Mouse (Mus musculus) MN1 (cell line): ENCODE measurements around the gene Mgst3.
A peak's percentile ranks its signal among the peaks of the same experiment; 100 is the strongest.

ENCODE experiments used
- DNase-seq: peaks from one replicate; pipeline ENCODE4 v3.0.0-alpha.2; 2016; ENCODE audit warnings: low spot score

Gene Mgst3

GRCm38 (mm10) chr1:167387796-167388195, 5.8 kb downstream of the Mgst3 start:
- DNase-seq = no peak

- no peak for DNase-seq
Observed at GRCm38 (mm10) chr1:167387310-167387709, 6.3 kb downstream of the Mgst3 start.

- DNase-seq = no peak
Observed at GRCm38 (mm10) chr1:167386466-167386865, 7.2 kb downstream of the Mgst3 start.

DNA sequence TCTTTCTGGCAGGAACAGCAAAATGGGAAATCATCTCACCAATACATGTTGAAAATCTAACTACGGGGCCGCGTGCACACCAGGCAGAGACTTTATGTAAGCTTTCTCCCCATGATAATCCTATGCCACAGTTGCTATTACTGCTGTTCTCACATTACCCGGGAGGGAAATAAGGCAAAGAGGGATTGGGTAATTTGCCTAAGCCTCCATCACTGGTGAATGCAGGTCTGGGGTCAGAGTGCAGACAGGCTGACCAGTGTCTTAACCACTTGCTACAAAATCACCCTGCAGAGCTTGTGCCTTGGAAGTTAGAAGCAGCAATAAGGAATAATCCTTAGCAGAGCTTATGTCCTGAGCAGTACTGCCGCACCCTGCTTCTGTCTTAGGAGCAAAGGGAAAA, 8.0 kb downstream of the Mgst3 start:
- no peak for DNase-seq

DNA sequence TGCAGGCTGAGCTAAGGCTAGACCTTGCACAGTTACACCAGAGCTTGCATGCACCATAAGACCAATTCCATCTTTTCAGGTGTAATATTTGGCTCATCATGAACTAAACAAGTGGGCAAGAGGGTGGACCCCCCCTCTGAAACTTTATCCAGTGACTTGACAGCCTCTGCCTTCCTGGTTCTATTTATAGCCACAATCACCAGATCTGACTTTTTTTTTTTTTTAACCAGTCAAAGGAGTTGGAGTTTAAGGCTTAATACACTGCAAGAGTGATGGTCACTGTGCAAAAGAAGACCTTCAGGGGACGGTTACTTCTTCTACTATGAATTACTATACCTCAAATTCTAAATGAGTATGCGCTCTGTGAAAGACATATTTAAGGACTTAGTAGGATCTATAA, 8.4 kb downstream of the Mgst3 start:
- DNase-seq = no peak

GRCm38 (mm10) chr1:167384156-167384555, 9.5 kb downstream of the Mgst3 start:
- no peak for DNase-seq

- no peak for DNase-seq
Observed at GRCm38 (mm10) chr1:167383178-167383577, 10.5 kb downstream of the Mgst3 start.

DNA sequence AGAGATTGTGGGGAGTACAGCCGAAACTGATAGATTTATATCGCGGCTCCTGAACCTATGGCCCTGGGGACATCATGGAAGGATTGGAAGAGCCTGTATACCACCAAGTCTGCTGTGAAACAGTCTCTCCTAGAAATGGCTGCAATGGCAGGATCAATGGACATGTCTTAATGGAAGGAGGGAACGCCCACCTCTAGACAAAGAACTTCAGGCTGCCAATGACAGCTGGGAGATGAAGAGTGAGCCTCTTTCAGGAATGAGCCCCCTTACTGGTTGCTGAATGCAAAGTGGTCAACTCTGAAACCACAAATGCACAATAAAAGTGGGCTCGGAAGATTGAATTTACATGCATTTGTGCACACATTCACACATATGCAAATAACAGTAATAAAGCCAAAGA, 10.9 kb downstream of the Mgst3 start:
- no peak for DNase-seq

DNA sequence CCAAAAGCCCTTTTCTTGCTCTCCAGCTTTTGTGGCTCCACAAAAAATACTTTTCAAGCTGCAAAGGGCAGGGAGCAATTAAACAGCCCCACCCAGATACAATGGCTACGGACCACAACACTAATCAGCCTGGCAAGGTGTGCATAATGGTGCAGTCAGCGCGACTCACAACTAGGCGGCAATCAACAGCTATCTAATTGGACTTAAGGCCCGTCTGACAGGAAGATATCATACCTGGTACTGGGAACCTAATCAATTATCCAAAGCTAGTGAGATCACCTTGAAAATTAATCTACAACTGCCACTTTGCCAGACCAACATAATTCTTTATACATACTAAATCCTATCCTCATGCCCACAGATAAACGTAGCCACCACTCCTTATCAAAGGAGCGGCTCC, 11.3 kb downstream of the Mgst3 start:
- no peak for DNase-seq

DNA sequence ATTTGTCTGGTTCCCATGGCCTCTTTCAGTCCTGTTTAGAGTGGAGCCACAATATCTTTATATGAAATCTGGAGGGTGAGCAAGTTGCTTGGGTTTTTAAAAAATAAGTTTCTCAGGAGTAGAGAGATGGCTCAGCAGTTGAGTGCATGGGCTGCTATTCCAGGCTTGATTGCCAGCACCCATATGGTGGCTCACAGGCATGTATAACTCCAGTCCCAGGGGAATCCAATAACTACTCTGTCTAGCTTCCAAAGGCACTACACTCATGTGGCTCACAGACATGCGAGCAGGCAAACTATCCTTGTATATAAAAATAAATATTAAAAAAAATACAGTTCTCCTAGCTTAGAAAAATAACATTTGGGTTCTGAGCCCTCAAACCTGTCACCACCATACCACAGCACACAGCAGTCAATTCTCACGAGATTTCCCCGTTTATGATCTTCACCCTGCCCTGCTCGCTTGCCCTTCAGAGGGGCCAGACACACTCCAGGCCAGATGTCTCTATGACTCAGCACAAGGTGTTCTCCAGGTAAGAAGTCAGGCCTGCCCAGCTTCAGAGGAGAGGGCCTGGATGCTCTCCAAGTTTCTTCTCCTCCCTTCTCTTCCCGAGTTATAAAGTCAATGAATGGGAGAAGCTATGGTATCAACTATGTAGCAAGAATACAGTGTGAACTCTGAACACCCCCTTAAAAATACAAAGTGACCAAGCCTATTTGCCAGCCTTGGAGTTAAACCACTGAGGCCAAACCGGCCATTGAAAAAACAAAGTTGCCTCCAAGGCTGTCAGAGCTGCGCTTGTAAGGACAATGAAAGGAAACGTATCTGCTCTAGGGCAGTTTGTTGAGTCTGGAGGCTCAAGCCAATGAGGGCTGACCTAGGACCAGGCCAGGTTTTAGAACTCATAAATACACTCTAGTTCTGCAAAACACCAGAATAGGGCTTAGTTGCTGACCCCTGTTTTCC, 12.3 kb downstream of the Mgst3 start:
- no peak for DNase-seq

- no peak for DNase-seq
Observed at GRCm38 (mm10) chr1:167380223-167380622, 13.4 kb downstream of the Mgst3 start.

DNA sequence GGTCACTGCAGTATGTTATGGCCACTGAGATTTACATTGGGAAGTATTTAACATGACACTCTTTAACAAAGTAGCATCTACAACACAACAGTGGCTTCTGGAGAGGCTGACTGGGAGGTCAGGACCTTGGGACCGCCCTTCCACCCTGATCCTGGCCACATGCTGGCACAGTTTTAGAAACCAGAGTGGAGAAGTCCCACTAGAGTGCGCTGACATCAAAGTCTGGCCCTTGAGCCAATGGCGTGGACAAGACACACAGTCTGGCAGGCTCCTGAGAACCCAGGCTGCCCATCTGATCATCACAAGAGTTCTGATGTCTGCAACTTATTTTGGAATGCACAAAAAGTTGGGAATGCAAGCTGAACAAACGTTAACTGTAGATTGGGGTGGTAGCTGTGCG, 13.9 kb downstream of the Mgst3 start:
- DNase-seq = no peak

GRCm38 (mm10) chr1:167378019-167378418, 15.6 kb downstream of the Mgst3 start:
- DNase-seq = no peak

- no peak for DNase-seq
Observed at GRCm38 (mm10) chr1:167374942-167375341, 18.7 kb downstream of the Mgst3 start.

GRCm38 (mm10) chr1:167374003-167374784, 19.4 kb downstream of the Mgst3 start:
- no peak for DNase-seq

DNA sequence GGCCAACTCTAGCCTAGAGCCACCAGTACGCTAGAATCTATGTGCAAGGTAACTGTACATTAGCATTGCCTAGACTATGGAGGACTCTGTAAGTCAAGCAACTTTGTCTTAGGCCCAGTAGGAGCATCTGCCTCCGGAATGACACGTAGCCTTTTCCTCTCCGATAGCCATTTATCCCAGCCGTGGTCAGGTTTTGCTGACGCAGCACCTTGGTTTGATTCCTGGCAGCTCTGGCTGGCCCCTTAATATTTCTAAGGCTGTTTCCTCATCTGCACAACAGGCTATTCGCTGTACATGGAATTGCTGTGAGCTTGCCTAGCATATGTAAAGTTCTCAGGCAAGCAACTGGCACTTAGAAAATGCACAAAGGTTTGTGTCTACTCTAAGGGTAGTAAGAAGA, 20.9 kb downstream of the Mgst3 start:
- no peak for DNase-seq

GRCm38 (mm10) chr1:167369905-167370304, 23.7 kb downstream of the Mgst3 start:
- DNase-seq = peak; percentile 93

- no peak for DNase-seq
Observed at GRCm38 (mm10) chr1:167368513-167368912, 25.1 kb downstream of the Mgst3 start.

GRCm38 (mm10) chr1:167368018-167368417, 25.6 kb downstream of the Mgst3 start:
- no peak for DNase-seq

DNA sequence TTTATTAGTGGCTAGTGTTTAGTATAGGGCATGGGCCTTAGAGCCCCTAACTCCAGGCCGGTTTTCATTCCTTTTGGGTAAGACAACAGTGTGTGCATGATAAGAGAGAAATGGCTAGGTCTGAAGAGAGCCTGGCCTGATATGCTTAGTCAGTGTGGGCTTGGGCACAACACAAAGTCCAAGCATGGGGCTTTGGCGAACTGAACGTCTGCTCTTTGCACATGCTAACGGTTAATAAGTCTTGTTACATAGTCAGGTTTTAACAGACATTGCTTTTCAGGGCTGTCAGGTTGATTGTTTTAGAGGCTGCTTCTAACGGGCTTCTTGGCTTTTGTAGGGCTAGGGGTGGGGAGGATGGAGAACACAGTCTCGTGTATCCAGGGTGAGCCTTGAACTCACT, 27.0 kb downstream of the Mgst3 start:
- no peak for DNase-seq

- no peak for DNase-seq
Observed at GRCm38 (mm10) chr1:167365808-167366207, 27.8 kb downstream of the Mgst3 start.

DNA sequence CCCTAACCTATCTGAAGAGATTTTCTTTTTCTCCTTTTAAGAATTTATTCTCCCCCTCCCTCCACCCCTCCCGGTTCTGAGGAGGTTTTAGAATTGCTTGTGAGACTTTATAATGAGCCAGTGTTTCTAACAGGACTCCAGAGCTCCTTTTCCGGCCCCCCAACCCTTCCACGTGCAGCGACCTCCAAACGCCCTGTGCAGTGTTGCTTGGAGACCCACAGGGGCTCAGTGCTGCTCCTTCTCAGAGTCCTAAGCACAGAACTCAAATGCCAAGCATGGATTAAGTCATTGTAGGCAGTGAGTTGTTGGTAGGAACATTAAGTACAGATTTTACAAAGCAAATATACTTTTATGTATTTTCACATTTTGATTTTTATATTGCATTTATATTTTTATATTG, 30.3 kb downstream of the Mgst3 start:
- no peak for DNase-seq

GRCm38 (mm10) chr1:167362819-167363218, 30.8 kb downstream of the Mgst3 start:
- DNase-seq = no peak
